Mouse (Mus musculus) macrophage (primary cell): ENCODE measurements around the gene Tbc1d4. TPM values are rescaled to one million over a fixed set of nuclear protein-coding genes. Genes with fewer than 3 reads are reported as not detected.

Experiments
- H3K27ac ChIP-seq: fragments of 350-480 bp; formaldehyde crosslinking; 2 replicates; pipeline ENCODE4 v1.9.0; 2021
- H3K36me3 ChIP-seq: fragments of 350-480 bp; formaldehyde crosslinking; 2 replicates; pipeline ENCODE4 v1.9.0; 2021; ENCODE audit errors: inconsistent target
- H3K4me3 ChIP-seq: fragments of 350-480 bp; formaldehyde crosslinking; 2 replicates; pipeline ENCODE4 v1.9.0; 2021; ENCODE audit errors: inconsistent target
- H3K79me2 ChIP-seq: fragments of 350-480 bp; formaldehyde crosslinking; 2 replicates; pipeline ENCODE4 v1.9.0; 2021; ENCODE audit errors: inconsistent target
- WGBS: methylation state at CpG from one replicate; pipeline ENCODE4 v1.1.7; 2026; ENCODE audit warnings: inconsistent platforms; ENCODE audit not compliant: missing documents; 5-methylcytosine and 5-hydroxymethylcytosine counted together
- polyA plus RNA-seq: library from polyadenylated mRNA; stranded (reverse); fragments of 250-400 nt; gene quantifications from 3 replicates; pipeline ENCODE4 v1.2.4, GENCODE M21; 2018; ENCODE audit warnings: inconsistent platforms

Gene Tbc1d4
- polyA plus RNA-seq, 1 experiment from 2014 or later = 53.8 TPM

DNA sequence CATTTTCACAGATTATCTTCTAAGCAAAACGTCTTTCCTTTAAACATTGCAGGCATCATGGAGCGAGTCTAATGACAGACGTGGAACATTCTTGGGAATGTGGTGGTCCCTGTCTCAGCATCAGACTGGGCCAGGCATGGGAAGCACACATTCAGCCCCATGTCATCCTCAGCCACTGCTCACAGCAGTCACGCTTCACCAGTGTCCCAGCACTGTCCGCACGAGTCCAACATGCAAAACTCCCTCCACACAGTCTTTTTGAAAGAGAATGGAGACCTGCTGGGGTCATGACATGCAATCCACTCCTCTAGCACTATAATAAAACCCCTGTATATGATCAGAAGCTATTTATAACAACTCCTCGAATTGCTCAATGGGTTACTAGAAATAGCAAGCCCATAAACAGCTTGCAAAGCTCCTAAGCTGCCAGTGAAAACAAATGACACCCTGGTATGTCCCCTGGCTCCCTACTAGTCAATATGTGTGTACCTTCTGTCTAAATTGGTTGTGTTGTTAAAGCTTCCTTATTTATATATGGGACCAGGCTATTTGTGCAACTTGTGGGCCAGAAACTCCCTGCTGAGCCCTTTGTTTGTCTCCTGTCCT, 76.8 kb downstream of the Tbc1d4 start:
- H3K4me3 ChIP-seq = no peak overlapping the region
- no peaks in the 10 kb centered on the region for H3K36me3 ChIP-seq
- H3K79me2 ChIP-seq = no peaks in the 10 kb centered on the region; the same call in 1 of the 2 replicates
- no peak overlapping the region for H3K27ac ChIP-seq
- 74% methylated on average over 7 of the region's 7 CpGs for WGBS

DNA sequence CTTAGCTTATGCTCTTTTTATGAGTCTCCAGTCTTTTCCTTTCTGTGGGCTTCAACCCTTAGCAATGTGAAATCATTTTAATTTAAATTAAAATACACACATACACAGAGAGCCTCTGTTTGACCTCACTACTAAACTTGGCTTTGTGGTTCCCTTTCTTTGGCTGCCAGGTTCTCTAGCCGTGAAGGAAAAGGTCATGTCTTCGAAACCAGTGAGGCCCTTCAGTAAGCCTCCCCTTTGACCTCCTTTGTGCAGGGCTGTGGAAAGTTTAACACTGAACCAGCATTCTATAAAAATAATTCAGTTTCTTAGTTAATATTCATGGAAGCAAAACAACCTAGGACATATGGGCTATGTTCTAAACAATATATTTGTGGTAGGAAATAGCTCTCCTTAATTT, 78.5 kb downstream of the Tbc1d4 start:
- no peak overlapping the region for H3K27ac ChIP-seq
- no peak overlapping the region for H3K4me3 ChIP-seq
- no peaks in the 10 kb centered on the region for H3K36me3 ChIP-seq
- no peaks in the 10 kb centered on the region; the same call in 1 of the 2 replicates for H3K79me2 ChIP-seq
- 93% methylated on average over 2 of the region's 2 CpGs for WGBS

DNA sequence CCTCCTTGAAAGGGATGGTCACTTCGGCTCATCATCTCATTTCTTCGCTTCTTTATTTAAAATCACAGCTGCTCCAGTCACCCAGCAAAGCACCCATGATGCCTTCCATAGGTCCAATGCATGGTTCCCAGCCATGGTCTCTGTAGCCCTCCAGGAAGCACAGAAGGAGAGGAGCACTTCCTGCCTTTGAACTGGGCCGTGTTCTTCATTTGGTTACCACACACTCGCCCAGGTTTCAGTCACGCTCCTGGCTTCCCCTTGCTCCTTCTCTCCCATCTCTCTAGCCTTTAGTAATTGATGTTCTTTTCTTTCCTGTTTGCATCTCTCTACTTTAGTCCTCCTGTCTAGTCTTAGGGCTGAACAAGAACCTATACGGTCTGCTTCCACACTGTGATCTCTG, 79.8 kb downstream of the Tbc1d4 start:
- 54% methylated on average over 6 of the region's 6 CpGs for WGBS
- Histone ChIP-seq H3K27ac (no peak overlapping the region), H3K4me3 (no peak overlapping the region), H3K79me2 (no peaks in the 10 kb centered on the region), H3K36me3 (no peaks in the 10 kb centered on the region)

DNA sequence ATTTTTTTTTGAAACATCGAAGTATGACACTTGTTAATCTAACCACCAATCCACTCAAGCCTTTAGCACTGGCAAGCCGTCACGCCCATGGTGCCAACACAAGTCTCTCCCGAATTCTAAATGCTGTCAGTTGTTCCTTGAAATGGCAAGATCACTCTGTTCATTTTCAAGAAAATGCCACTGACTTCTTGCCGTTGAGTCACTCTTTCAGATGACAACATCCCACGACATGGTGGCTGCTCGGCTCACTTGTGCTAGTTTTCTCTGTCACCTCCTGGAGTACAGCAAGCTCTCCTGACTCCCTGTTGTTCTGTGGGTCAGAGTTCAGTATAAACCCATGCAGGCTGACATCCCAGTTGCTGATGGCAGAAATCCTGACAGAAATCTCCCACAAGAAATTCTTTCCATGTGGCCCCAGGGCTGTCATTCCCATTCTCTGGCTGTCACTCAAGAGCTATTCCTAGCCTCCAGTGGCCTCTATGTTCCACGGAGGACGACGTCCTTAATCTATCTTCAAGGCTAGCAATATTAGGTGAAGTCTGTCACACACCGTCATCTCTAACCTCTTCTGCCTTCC, 81.5 kb downstream of the Tbc1d4 start:
- H3K27ac ChIP-seq = no peak overlapping the region
- no peaks in the 10 kb centered on the region for H3K79me2 ChIP-seq
- 97% methylated on average over 11 of the region's 11 CpGs for WGBS
- no peaks in the 10 kb centered on the region for H3K36me3 ChIP-seq
- no peak overlapping the region for H3K4me3 ChIP-seq

DNA sequence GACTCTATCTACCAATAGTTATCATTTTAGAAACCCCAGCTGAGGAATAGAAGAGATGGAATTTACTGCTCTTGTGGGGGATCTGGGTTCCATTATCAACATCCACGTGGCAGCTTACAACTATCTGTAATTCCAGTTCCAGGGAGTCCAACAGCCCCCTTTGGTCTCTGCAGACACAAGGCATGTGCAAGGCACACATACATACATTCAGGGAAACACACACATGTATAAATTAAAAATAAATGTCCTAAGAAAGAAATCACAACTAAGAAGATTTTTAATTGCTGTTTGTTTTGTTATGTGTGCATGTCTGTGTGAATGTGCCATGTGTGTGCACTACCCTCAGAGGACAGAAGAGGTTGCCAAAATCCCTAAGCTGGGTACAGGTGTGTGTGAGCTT, 82.5 kb downstream of the Tbc1d4 start:
- H3K27ac ChIP-seq = no peak overlapping the region
- no peak overlapping the region for H3K4me3 ChIP-seq
- H3K36me3 ChIP-seq = no peaks in the 10 kb centered on the region
- H3K79me2 ChIP-seq = no peaks in the 10 kb centered on the region
- WGBS = 100% methylated on average over 1 of the region's 1 CpGs

DNA sequence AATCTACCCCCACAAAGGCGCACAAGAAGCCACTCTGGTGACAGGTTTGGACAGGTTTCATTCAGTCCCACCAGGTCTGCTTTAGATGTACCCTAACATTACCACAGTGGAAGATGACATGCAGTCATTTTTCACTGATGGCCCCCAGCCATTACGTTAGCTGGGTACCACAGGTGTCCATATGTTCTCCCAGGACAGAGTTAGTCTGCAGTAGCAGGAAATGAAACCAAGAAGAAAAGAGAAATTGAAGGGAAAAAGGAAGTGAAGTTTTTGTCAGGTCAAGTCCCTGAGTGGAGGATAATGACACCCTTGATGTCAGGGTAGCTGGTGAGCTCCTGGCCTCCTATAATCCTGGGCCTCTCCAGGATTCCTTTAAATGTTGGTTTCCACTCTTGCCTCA, 89.0 kb downstream of the Tbc1d4 start:
- Histone ChIP-seq H3K79me2 (no peaks in the 10 kb centered on the region; the same call in 1 of the 2 replicates), H3K4me3 (no peak overlapping the region), H3K27ac (no peak overlapping the region), H3K36me3 (no peaks in the 10 kb centered on the region)
- WGBS = 61% methylated on average over 2 of the region's 2 CpGs

DNA sequence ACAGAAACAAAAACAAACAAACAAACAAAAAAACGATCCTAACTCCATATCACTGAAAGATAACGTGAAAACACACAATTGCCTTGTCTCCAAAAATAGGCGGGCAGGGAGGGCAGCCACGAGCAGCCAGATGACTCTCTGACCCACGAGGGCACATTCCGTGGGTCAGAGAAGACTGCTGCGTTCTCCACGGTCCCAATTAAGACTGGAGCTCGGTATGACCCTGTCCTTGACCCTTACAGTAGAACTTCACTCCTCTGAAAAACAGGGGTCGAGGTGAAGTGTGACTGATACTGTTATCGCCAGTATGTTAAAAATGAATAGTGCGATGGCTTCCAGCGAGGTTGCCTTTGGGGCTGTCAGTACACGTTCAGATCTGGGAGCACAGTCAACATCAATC, 90.7 kb downstream of the Tbc1d4 start:
- Histone ChIP-seq H3K27ac (no peak overlapping the region), H3K79me2 (no peaks in the 10 kb centered on the region; the same call in 1 of the 2 replicates), H3K36me3 (no peaks in the 10 kb centered on the region), H3K4me3 (no peak overlapping the region)
- 88% methylated on average over 14 of the region's 14 CpGs for WGBS

DNA sequence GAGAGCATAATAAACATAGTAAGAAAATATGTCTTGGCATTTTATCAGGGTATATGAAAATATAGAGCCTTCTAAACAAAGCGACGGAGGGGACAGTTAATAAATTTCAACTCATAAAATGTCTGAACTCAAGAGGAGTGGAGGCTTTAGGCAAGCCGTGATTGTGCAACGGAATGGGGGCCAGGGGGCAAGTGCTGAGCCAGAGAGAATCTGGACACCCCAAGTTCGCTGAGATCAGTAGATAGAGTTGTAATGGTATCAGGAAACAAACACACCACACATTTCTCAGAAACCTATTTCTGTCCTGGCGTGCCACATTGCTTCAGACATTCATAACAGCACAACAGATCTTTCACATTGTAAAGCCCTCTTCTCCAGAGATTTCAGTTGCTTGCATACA, 91.2 kb downstream of the Tbc1d4 start:
- Histone ChIP-seq H3K27ac (no peak overlapping the region), H3K36me3 (no peaks in the 10 kb centered on the region), H3K79me2 (no peaks in the 10 kb centered on the region; the same call in 1 of the 2 replicates), H3K4me3 (no peak overlapping the region)
- WGBS = 73% methylated on average over 6 of the region's 6 CpGs

DNA sequence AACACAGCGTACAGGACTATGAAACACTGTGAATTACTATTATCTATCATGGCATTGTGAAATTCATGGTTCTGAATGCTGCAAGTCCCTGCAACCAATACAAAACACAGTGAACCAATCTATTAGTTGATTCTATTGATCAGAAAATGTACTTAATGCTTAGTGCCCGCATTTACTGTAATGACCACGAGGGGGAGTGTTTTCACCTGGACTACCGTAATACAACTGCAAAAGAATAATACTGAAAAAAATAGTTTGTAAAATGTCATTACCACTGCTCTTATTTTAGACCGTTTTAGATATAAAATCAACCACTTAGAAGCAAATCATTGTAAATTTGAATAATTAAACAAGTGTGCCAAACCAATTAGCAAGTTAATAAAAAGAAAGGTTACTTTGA, 91.7 kb downstream of the Tbc1d4 start:
- H3K27ac ChIP-seq = no peak overlapping the region
- 20% methylated on average over 5 of the region's 5 CpGs for WGBS
- no peaks in the 10 kb centered on the region for H3K36me3 ChIP-seq
- H3K4me3 ChIP-seq = no peak overlapping the region
- H3K79me2 ChIP-seq = no peaks in the 10 kb centered on the region; the same call in 1 of the 2 replicates

DNA sequence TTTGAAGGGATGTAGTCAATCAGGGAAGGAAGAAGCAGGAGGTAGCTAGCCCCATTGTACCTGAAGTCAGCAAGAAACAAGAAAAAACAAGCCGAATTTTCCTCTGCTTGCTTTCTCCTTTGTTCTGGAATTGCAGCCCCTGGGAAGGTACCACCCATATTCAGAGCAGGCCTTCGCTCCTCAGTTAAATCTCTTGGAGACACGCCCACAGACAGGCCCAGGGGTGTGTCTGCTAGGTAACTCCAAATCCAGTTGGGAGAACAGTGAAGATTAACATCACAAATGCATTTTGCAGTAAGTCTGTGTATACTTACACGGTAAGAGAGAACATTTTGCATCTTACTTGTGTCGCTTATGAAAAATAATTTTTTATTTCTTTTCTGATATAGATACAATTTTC, 92.1 kb downstream of the Tbc1d4 start:
- WGBS = 85% methylated on average over 5 of the region's 5 CpGs
- Histone ChIP-seq H3K36me3 (no peaks in the 10 kb centered on the region), H3K4me3 (no peak overlapping the region), H3K27ac (peak overlapping the region; percentile 14; the same call in 1 of the 2 replicates), H3K79me2 (no peaks in the 10 kb centered on the region; the same call in 1 of the 2 replicates)

DNA sequence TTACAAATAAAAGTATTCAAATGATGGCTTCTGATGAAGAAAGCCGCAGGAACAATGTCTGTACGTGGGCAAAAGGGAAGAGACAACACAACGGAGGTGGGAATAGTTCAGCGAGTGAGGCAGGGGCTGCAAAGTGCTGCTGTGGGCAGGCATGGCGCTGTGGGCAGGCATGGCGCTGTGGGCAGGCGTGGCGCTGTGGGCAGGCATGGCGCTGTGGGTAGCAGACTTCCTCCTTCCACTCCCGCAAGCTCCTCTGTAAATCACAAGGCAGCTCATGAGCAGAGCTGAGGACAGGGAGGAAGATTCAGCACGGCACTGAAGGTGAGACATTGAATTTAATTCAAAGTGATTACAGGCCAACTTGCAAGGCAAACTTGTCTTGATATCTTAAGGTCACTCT, 93.0 kb downstream of the Tbc1d4 start:
- Histone ChIP-seq H3K79me2 (no peaks in the 10 kb centered on the region; the same call in 1 of the 2 replicates), H3K36me3 (no peaks in the 10 kb centered on the region), H3K4me3 (no peak overlapping the region), H3K27ac (peak overlapping the region; percentile 15; the same call in 1 of the 2 replicates)
- WGBS = 88% methylated on average over 9 of the region's 11 CpGs

DNA sequence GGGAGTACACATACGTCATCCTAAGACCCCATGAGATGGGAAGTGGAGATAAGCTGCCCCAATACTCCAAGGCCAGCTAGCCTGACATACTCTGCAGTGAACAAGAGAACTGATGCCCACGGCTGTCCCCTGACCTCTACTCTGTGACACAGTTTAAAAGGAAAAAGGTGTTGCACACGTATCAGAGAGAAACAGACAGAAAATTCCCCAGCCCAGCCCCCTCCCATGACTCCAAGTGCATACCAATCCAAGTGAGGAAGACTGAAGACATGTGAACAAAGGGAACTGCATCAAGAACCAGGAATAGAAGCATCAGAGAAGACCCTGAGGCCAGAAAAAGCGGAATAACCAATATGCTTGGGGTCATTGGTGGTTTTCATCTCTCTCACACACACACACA, 93.7 kb downstream of the Tbc1d4 start:
- H3K79me2 ChIP-seq = no peaks in the 10 kb centered on the region; the same call in 1 of the 2 replicates
- 92% methylated on average over 4 of the region's 4 CpGs for WGBS
- H3K4me3 ChIP-seq = no peak overlapping the region
- H3K36me3 ChIP-seq = no peaks in the 10 kb centered on the region
- H3K27ac ChIP-seq = no peak overlapping the region

DNA sequence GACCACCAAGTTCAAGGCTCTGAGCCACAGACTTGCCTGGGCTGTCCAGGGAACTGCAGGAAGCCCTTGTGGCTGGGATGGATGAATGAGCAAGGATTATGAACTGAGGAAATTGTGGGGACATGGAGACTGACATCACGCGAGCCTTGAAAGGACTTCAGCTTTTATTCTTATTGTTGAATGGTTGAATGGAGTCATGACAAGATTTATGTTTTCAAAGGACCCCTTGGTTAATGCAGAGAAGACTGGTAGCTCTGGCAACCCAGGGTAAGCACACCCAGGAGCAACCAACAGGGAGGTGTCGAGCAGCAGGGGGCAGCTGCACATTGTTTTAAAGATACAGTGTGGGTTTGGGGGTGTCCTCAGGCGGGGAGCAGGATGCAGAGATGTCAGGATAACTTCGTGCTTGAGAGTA, 94.4 kb downstream of the Tbc1d4 start:
- H3K36me3 ChIP-seq = no peaks in the 10 kb centered on the region
- no peak overlapping the region for H3K27ac ChIP-seq
- H3K79me2 ChIP-seq = no peaks in the 10 kb centered on the region; the same call in 1 of the 2 replicates
- H3K4me3 ChIP-seq = no peak overlapping the region
- 91% methylated on average over 5 of the region's 5 CpGs for WGBS

DNA sequence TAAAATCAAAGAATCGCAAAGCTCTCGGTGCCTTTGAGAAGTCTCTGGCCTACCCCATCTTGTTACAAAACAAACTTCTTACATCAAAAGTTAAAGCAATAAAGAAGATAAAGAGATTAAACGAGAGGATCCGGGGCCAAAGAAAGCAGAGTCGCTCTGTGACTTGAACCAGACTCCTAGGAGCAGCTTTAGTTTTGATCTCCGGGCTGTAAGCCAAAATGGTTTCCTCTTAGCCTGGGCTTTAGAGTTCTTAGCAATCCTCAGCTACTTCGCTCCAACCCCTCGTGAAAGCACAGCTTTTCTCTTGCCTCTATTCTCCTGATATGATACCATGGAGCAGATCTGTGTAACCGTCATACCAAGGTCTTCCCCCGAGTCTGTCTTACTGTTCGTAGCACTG, 95.8 kb downstream of the Tbc1d4 start:
- Histone ChIP-seq H3K4me3 (no peak overlapping the region), H3K27ac (no peak overlapping the region)
- WGBS = 95% methylated on average over 11 of the region's 11 CpGs

DNA sequence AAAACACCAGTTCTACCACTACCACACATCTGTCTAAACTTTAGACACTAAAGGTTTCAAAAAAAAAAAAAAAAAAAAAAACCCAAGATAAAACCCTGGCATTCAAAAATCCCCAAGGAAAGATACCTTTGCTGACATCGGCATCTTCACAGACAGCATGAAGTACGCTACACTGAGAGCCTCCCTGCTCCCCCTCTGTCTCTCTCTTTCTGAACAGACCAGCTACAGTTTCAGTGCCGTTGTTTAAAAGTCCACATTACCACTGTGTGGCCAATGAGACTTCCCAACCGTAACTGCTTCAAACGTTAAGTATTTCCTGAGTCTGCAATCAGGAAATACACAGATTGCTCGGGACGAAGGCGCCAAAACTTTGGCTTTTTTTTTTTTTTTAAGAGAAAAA, 97.6 kb downstream of the Tbc1d4 start:
- Histone ChIP-seq H3K79me2 (no peaks in the 10 kb centered on the region; the same call in 1 of the 2 replicates), H3K36me3 (no peaks in the 10 kb centered on the region; the same call in 1 of the 2 replicates), H3K4me3 (no peak overlapping the region), H3K27ac (no peak overlapping the region)
- WGBS = 24% methylated on average over 8 of the region's 8 CpGs

More for the DNA sequence above, 95.8 kb downstream of the Tbc1d4 start:
- Histone ChIP-seq H3K36me3 (no peaks in the 10 kb centered on the region), H3K79me2 (no peaks in the 10 kb centered on the region; the same call in 1 of the 2 replicates)
